Mouse (Mus musculus) intestine, embryonic 16.5 days (tissue): ENCODE data around the gene Il1b. TPM values are rescaled to one million over a fixed set of nuclear protein-coding genes. Genes with fewer than 3 reads are reported as not detected.

Source experiments
- ATAC-seq: fragments of 200-750 bp; cut with Nextera tagmentation; 2 replicates; pipeline ENCODE4 v1.8.0; 2017; ENCODE audit warnings: moderate TSS enrichment, moderate library complexity
- H3K27ac ChIP-seq: fragments of 300-500 bp; sonication (generic); 2 replicates; pipeline ENCODE4 v1.5.1; 2014; ENCODE audit warnings: mild to moderate bottlenecking, low read length
- H3K27me3 ChIP-seq: fragments of 300-500 bp; sonication (generic); replicated peaks from 2 replicates; pipeline ENCODE4 v1.6.1; 2014; ENCODE audit warnings: low read length, control low read depth, mixed read lengths; ENCODE audit not compliant: control insufficient read depth, insufficient read depth
- H3K36me3 ChIP-seq: fragments of 300-500 bp; sonication (generic); 2 replicates; pipeline ENCODE4 v1.6.1; 2014; ENCODE audit warnings: low read length, control low read depth; ENCODE audit not compliant: control insufficient read depth, insufficient read depth
- H3K4me1 ChIP-seq: fragments of 300-500 bp; sonication (generic); 2 replicates; pipeline ENCODE4 v1.6.1; 2014; ENCODE audit warnings: low read length, control low read depth, mixed read lengths; ENCODE audit not compliant: control insufficient read depth, insufficient read depth
- H3K4me2 ChIP-seq: fragments of 300-500 bp; sonication (generic); 2 replicates; pipeline ENCODE4 v1.6.1; 2014; ENCODE audit warnings: low read depth, low read length, control low read depth
- H3K4me3 ChIP-seq: fragments of 300-500 bp; sonication (generic); 2 replicates; pipeline ENCODE4 v1.5.1; 2014; ENCODE audit warnings: mild to moderate bottlenecking, low read length
- H3K9ac ChIP-seq: fragments of 300-500 bp; sonication (generic); 2 replicates; pipeline ENCODE4 v1.6.1; 2014; ENCODE audit warnings: low read depth, low read length
- H3K9me3 ChIP-seq: fragments of 300-500 bp; sonication (generic); 2 replicates; pipeline ENCODE4 v1.6.1; 2016; ENCODE audit warnings: low read length, control low read depth; ENCODE audit not compliant: control insufficient read depth
- WGBS: fragments of 180-500 bp; shearing (Covaris S2); extraction: QIAGEN DNeasy Blood & Tissue Kit; methylation state at CpG from one replicate; pipeline ENCODE4 v1.1.7; 2014; 5-methylcytosine and 5-hydroxymethylcytosine counted together
- polyA plus RNA-seq: library from polyadenylated mRNA; unstranded; fragments of >200 nt; fragmentation: Nextera tagmentation; extraction: Ambion mirVana; gene quantifications from 2 replicates; pipeline ENCODE4 v1.2.1, GENCODE M21; 2015

Gene Il1b
- polyA plus RNA-seq: 0.26 and 0.33 TPM in 2 replicates

GRCm38 (mm10) chr2:129371039-129371438, at the start of gene Il1b:
Il1b (minus strand) TSS chr2:129371139.
- no peaks in the 10 kb centered on the region for H3K27me3 ChIP-seq
- no peaks in the 10 kb centered on the region for H3K4me1 ChIP-seq
- H3K36me3 ChIP-seq: no peaks in the 10 kb centered on the region
- H3K4me3 ChIP-seq: no peak within 1 kb of the TSS
- no peaks in the 10 kb centered on the region for H3K9me3 ChIP-seq
- no peak within 1 kb of the TSS for H3K4me2 ChIP-seq
- H3K9ac ChIP-seq: no peak within 1 kb of the TSS
- WGBS: 79% methylated on average over 3 of the region's 3 CpGs
- no peak within 1 kb of the TSS for H3K27ac ChIP-seq
- ATAC-seq: no peak

- Histone ChIP-seq H3K4me3 (no peak overlapping the region), H3K36me3 (no peaks in the 10 kb centered on the region)
- WGBS: 85% methylated on average over 3 of the region's 3 CpGs
Observed at GRCm38 (mm10) chr2:129419361-129419880, 48.5 kb upstream of the Il1b start.

GRCm38 (mm10) chr2:129414593-129414992, 43.7 kb upstream of the Il1b start:
- Histone ChIP-seq H3K9ac (no peak overlapping the region), H3K4me1 (no peaks in the 10 kb centered on the region), H3K36me3 (no peaks in the 10 kb centered on the region), H3K27ac (no peak overlapping the region), H3K4me3 (no peak overlapping the region), H3K27me3 (0 out of 2 replicates have a peak, but pooled peaks cover 4% of the 10 kb centered on the region), H3K4me2 (no peak overlapping the region), H3K9me3 (no peaks in the 10 kb centered on the region)
- no peak for ATAC-seq
- WGBS: 80% methylated on average over 3 of the region's 3 CpGs

More at GRCm38 (mm10) chr2:129419361-129419880, 48.5 kb upstream of the Il1b start:
- no peak for ATAC-seq
- H3K4me1 ChIP-seq: no peaks in the 10 kb centered on the region
- 0 out of 2 replicates have a peak, but pooled peaks cover 1% of the 10 kb centered on the region for H3K27me3 ChIP-seq
- no peak overlapping the region for H3K9ac ChIP-seq
- no peak overlapping the region for H3K27ac ChIP-seq
- no peak overlapping the region for H3K4me2 ChIP-seq
- no peaks in the 10 kb centered on the region for H3K9me3 ChIP-seq

- Histone ChIP-seq H3K4me2 (no peak overlapping the region), H3K4me1 (no peaks in the 10 kb centered on the region), H3K27ac (no peak overlapping the region), H3K36me3 (no peaks in the 10 kb centered on the region), H3K4me3 (no peak overlapping the region), H3K9me3 (no peaks in the 10 kb centered on the region), H3K27me3 (0 out of 2 replicates have a peak, but pooled peaks cover 4% of the 10 kb centered on the region), H3K9ac (no peak overlapping the region)
- peak; percentile 68; the same call in 1 of the 2 replicates for ATAC-seq
- 52% methylated on average over 6 of the region's 6 CpGs for WGBS
Observed at GRCm38 (mm10) chr2:129413488-129413887, 42.5 kb upstream of the Il1b start.

- 62% methylated on average over 3 of the region's 3 CpGs for WGBS
- no peak overlapping the region for H3K4me3 ChIP-seq
Observed at GRCm38 (mm10) chr2:129411651-129412050, 40.7 kb upstream of the Il1b start.

GRCm38 (mm10) chr2:129410344-129410743, 39.4 kb upstream of the Il1b start:
- Histone ChIP-seq H3K9ac (no peak overlapping the region), H3K4me1 (no peaks in the 10 kb centered on the region), H3K27ac (no peak overlapping the region), H3K4me2 (no peak overlapping the region), H3K9me3 (no peaks in the 10 kb centered on the region), H3K27me3 (0 out of 2 replicates have a peak, but pooled peaks cover 4% of the 10 kb centered on the region), H3K4me3 (no peak overlapping the region), H3K36me3 (no peaks in the 10 kb centered on the region)
- WGBS: 89% methylated on average over 7 of the region's 7 CpGs
- ATAC-seq: no peak

More at GRCm38 (mm10) chr2:129411651-129412050, 40.7 kb upstream of the Il1b start:
- H3K27me3 ChIP-seq: 0 out of 2 replicates have a peak, but pooled peaks cover 4% of the 10 kb centered on the region
- no peak overlapping the region for H3K4me2 ChIP-seq
- ATAC-seq: no peak
- H3K9me3 ChIP-seq: no peaks in the 10 kb centered on the region
- no peaks in the 10 kb centered on the region for H3K36me3 ChIP-seq
- no peak overlapping the region for H3K27ac ChIP-seq
- no peak overlapping the region for H3K9ac ChIP-seq
- H3K4me1 ChIP-seq: no peaks in the 10 kb centered on the region

- no peaks in the 10 kb centered on the region for H3K9me3 ChIP-seq
- no peaks in the 10 kb centered on the region for H3K27me3 ChIP-seq
- no peaks in the 10 kb centered on the region for H3K4me1 ChIP-seq
- no peak overlapping the region for H3K4me2 ChIP-seq
- WGBS: 17% methylated on average over 18 of the region's 18 CpGs
- no peaks in the 10 kb centered on the region for H3K36me3 ChIP-seq
- H3K27ac ChIP-seq: no peak overlapping the region
- no peak overlapping the region for H3K4me3 ChIP-seq
- ATAC-seq: peak; percentile 66; the same call in 1 of the 2 replicates
- H3K9ac ChIP-seq: no peak overlapping the region
Observed at GRCm38 (mm10) chr2:129408476-129408875, 37.5 kb upstream of the Il1b start.

- ATAC-seq: no peak
- H3K9ac ChIP-seq: no peak overlapping the region
- no peaks in the 10 kb centered on the region for H3K9me3 ChIP-seq
- H3K36me3 ChIP-seq: no peaks in the 10 kb centered on the region
- H3K4me3 ChIP-seq: no peak overlapping the region
- no peak overlapping the region for H3K27ac ChIP-seq
- H3K4me2 ChIP-seq: no peak overlapping the region
- WGBS: 93% methylated on average over 13 of the region's 13 CpGs
- H3K4me1 ChIP-seq: no peaks in the 10 kb centered on the region
- H3K27me3 ChIP-seq: no peaks in the 10 kb centered on the region
Observed at GRCm38 (mm10) chr2:129407596-129407995, 36.7 kb upstream of the Il1b start.

- WGBS: 86% methylated on average over 8 of the region's 8 CpGs
- H3K9me3 ChIP-seq: no peaks in the 10 kb centered on the region
Observed at GRCm38 (mm10) chr2:129406508-129406907, 35.6 kb upstream of the Il1b start.

GRCm38 (mm10) chr2:129403786-129404185, 32.8 kb upstream of the Il1b start:
- no peak overlapping the region for H3K27ac ChIP-seq
- H3K4me3 ChIP-seq: no peak overlapping the region
- H3K4me2 ChIP-seq: no peak overlapping the region
- no peaks in the 10 kb centered on the region for H3K27me3 ChIP-seq
- no peaks in the 10 kb centered on the region for H3K36me3 ChIP-seq
- ATAC-seq: no peak
- H3K4me1 ChIP-seq: no peaks in the 10 kb centered on the region
- no peak overlapping the region for H3K9ac ChIP-seq
- no peaks in the 10 kb centered on the region for H3K9me3 ChIP-seq
- WGBS: 82% methylated on average over 2 of the region's 2 CpGs

More at GRCm38 (mm10) chr2:129406508-129406907, 35.6 kb upstream of the Il1b start:
- Histone ChIP-seq H3K27me3 (no peaks in the 10 kb centered on the region), H3K27ac (no peak overlapping the region), H3K4me2 (no peak overlapping the region), H3K9ac (no peak overlapping the region), H3K4me1 (no peaks in the 10 kb centered on the region), H3K4me3 (no peak overlapping the region), H3K36me3 (no peaks in the 10 kb centered on the region)
- ATAC-seq: no peak
